Mouse (Mus musculus) ES-E14 (cell line): ENCODE measurements at regions not wholly inside any gene's neighbourhood (a gene's known extent, or its start where the extent isn't known, plus 50 kb on each side); places are given as distances from the start of the nearest gene placed in this dataset.

Experiments
- CHD2 ChIP-seq: IDR thresholded peaks from 2 replicates; pipeline ENCODE4 v1.6.1; 2014; ENCODE audit warnings: mild to moderate bottlenecking, low read depth, low read length, inconsistent platforms
- HCFC1 ChIP-seq: IDR thresholded peaks from 2 replicates; pipeline ENCODE4 v1.6.1; 2012; ENCODE audit warnings: low read length, inconsistent platforms, borderline replicate concordance; ENCODE audit not compliant: insufficient read depth
- MAFK ChIP-seq: IDR thresholded peaks from 2 replicates; pipeline ENCODE4 v1.6.1; 2014; ENCODE audit warnings: mild to moderate bottlenecking, low read depth, low read length, inconsistent platforms; ENCODE audit not compliant: insufficient read depth
- ZC3H11A ChIP-seq: IDR thresholded peaks from 2 replicates; pipeline ENCODE4 v1.6.1; 2012; ENCODE audit warnings: low read depth, mild to moderate bottlenecking, inconsistent platforms, low read length, borderline replicate concordance
- ZNF384 ChIP-seq: IDR thresholded peaks from 2 replicates; pipeline ENCODE4 v1.6.1; 2012; ENCODE audit warnings: low read depth, low read length, inconsistent platforms

GRCm38 (mm10) chr3:49648895-49649175 lies 108.3 kb downstream of the Pcdh18 start:
- TF ChIP-seq HCFC1 (no peak), MAFK (no peak), CHD2 (no peak), ZC3H11A (no peak), ZNF384 (no peak)
